Mouse (Mus musculus) left cerebral cortex, adult 9 months (tissue): ENCODE data around the gene Osbp2.

Experiments used
- DNase-seq, 2 experiments: peaks; one replicate each; pipeline ENCODE4 v3.0.0; 2022; ENCODE audit warnings: low spot score in 2 of 2

The Osbp2 gene

DNA sequence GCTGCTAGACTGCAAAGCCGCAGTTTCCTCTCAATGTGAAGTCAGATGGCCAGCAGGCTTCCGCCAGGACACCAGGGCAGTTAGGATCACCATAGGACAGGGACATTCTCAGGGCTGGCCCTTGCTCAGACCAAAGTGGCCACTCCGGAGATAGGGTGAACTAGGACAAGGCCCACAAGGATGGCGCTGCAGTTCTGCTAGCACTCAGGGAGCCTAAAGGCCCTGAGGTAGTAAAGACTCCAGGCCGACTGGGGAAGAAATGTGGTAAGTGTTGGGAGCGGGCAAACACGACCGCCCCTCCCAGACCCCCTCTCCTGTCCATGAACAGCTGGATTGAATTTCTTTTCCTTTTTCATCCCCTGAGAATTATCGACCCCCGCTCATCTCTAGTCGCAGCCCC is 102.4 kb downstream of the Osbp2 start:
- DNase-seq = no peak

DNA sequence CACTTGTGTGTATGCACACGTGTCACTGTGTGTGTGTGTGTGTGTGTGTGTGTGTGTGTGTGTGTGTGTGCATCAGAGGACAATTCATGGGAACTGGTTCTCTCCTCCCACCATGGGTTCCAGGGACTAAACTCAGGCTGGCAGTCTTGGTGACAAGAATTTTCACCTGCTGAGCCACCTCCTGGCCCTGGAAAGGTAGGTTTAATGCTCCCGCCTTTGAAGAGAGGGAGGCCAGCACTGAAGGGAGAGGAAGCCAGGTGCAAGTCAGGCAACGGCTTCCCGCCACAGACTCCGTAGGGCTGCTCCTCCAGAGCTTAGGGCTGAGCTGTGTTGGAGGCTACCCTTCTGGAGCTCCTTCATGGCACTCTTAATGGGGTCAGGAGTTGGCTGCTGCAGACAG is 104.3 kb downstream of the Osbp2 start:
- no peak for DNase-seq

DNA sequence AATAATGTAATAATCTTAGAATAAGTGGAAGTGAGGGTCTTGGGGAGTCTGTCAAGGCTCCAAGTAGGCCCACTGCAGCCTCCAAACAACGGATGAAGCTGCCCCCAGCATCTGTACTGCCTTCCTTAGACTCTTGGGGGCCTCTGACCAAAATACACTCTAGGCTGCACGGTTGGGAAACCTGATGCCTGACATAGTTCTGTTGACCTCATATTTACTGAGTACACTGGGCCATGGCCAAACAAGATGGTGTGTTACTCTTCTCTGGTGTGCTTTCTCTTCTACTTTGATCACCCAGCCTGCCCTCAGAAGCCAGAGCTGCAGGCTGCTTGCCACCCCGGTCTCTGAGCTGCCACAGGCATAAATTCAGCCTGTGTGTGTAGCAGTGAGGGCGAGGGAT is 108.4 kb downstream of the Osbp2 start:
- DNase-seq = no peak

DNA sequence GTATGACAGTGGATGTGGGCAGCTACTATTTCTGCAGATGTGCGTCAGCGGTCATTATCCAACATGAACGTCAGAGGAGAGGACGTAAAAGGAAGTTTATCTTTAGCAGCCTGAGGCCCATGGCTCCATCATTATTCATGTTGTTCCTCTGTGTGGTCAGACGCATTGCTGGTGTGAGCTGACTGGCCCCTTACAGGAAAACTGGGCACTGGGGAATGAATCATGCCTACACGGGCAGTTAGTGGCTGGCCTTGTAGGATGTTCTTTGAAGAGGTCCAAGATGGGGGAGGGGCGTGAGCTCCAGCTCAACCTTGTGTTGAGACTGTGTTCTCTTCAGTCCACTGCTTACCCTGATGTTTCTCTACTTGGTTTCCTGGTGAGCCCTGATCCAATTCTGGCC is 109.0 kb downstream of the Osbp2 start:
- DNase-seq = no peak

DNA sequence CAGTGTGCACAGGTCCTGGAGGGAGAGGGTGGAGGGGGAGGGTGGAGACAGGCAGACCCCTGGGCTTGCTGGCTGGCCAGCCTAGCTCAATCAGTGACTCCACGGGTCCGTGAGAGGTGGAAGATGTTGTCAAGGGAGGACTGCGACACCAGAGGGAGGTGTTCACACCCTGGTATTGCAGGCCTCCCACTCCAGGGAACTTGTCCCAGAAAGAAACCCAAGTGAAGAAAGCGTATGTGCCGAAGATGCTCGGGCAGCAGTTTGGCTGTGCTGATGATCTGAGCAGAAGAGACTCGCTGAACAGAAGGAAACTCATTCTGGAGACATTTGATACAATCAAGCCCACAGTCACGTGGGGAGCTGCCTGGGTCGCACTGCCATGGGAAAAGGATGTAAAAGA is 109.8 kb downstream of the Osbp2 start:
- DNase-seq = peak in 1 of 2 experiments; percentile 63

DNA sequence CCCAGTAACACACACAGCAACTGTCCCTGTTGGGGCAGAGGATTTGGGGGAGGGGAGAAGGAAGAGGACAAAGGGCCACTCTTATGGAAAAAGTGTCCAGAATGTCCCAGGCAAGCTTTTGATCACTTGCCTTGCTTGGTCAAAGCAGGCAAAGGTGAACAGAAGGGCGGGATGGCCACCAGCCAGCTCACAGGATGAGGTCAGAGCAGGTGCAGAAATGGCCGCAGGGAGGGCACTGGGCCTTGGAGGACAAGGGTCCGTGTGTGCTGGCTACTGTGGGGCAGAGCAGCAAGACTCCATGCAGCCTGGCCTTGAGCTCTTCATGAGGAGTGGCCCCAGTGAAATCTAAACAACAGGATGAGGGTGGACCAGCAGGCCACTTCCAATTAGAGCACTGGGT is 110.9 kb downstream of the Osbp2 start:
- DNase-seq = no peak

DNA sequence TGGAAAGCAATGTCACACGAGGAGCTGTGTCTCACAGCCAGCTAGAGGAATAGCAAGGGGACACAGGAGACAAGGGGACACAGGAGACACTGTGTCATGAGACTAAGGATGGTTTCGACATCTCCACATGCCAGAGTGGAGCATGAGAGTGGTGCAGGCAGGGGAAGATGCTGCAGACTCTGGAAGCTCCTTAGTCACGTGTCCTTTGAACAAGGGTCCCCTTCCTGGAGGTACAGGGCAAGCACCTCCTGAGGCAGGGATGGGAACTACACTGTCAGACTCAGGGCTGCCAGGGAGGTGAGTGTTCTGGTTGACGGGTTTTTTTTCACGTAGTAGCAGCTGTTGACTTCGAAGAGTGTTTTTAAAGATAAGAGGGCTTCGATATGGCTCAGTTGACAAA is 113.9 kb downstream of the Osbp2 start:
- DNase-seq = no peak

DNA sequence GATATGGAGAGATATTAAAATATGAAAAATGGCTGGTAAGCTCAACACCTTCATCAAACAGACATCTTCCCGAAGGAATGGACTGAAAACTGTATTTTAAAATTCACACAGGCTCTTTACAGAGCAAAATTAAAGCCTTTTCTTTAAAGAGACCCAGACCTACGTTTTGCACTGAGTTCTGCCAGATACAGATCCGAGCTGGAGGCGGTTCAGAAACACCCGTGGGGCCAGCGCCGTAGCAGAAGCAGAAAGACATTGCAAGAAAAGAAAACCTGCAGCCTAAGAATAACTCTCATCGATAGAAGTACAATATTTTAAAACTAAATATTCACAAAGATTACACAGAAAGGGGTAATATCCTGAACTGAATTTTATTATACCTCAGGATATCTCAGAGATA is 121.3 kb downstream of the Osbp2 start:
- DNase-seq = no peak

DNA sequence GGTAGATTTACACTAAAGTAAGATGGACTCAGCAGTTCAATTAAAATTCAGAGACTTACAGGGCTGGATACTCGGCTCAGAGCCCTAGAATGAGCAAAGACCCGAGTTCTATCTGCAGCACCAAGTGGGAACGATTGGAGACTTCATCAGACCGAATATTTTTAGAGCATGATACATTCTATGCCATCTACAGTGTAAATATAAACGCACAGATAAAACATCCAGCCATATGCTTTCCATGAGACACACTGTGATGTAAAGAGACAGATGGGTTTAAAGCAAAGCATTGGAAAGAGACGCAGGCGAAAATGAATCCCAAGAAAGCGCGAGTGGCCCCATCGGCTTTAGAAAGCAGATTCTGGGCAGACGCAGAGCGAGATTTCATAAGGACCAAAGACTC is 122.5 kb downstream of the Osbp2 start:
- peak; percentile 61 to 79 for DNase-seq

DNA sequence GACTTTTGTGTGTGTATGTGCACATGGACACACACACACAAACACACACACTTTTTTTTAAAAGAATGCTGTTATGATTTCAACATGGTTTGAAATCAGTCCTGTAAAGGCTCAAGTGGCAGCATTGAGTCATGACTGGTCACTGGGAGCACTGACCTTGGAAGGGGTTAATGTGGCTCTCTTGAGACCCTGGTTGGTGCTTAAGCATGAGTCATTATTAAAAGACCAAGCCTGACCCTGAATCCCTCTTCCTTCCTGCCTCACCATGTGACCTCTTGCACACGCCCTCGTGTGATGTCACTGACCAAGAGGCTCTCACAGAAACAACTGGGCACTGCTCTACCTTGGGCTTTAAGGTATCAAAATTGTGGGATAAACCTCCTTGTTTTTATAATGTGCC is 124.9 kb downstream of the Osbp2 start:
- DNase-seq = no peak

DNA sequence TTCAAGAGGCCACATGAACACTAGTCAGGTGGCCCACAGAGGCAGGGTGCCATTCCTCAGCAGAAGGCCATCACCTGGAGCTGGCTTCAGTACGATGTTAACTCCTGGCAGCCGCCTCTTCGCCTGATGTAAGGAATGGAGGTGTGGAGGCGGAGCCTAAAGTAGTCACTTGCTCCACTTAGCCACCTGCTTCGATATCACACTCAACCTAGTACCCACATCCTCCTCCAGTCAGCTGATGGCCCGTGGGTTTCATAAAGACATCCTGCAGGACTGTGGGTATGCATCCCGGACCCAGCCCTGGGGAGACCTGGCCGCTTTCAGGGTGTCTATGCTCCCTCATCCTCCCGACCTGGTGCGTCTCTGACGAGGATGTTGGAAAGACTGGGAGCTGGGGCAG is 128.0 kb downstream of the Osbp2 start:
- peak in 1 of 2 experiments; percentile 67 for DNase-seq

DNA sequence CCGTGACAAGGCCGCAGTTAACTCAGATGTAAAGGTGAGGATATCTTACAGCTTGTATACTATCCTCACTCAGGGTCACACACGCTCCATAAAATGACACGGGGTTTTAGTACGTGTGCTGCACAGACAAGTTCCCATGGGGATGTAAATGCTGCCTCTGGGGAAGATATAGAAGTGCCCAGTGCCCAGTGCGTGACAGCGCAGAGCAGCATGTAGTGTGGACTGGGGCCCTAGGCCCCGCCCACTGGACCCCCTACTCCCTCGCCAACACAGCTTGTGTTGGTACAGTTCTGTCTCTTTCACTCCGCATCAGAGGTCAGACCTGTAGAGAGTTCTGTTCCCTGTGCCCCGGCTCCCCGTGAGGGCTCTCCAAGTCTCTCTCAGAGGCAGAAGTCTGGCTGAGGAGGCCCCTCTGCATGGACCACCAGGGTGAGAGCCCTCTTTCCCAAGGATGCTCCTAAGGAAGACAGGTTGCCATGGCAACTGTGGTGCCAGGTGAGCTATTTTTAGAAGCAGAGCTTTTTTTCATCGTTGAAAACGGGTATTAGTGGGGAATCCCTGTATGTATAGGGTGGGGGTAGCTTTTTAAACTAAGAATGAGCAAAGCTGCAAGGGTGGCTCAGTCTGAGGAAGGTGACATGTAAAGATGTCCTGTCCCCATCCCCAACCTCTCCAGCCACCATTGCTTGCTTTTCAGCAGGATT is 129.6 kb downstream of the Osbp2 start:
- no peak for DNase-seq

DNA sequence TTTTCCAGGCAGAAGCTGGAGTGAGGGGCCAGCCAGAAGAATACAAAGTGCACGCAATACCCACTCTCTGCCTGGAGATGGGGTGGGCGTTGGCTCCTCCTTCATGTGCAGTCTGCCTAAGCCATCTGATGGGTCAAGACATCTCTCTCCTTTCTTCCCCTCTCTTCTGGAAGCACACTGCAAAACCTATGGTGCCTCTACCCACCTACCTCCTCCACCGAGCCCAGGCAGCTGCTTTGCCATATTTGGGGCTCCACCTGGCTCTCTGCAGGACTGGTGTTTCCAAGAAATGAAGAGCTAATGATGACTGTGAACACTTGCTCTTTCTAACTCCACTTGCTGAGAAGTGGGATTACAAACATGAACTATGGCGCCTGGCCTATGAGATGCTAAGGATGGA is 132.2 kb downstream of the Osbp2 start:
- no peak for DNase-seq

DNA sequence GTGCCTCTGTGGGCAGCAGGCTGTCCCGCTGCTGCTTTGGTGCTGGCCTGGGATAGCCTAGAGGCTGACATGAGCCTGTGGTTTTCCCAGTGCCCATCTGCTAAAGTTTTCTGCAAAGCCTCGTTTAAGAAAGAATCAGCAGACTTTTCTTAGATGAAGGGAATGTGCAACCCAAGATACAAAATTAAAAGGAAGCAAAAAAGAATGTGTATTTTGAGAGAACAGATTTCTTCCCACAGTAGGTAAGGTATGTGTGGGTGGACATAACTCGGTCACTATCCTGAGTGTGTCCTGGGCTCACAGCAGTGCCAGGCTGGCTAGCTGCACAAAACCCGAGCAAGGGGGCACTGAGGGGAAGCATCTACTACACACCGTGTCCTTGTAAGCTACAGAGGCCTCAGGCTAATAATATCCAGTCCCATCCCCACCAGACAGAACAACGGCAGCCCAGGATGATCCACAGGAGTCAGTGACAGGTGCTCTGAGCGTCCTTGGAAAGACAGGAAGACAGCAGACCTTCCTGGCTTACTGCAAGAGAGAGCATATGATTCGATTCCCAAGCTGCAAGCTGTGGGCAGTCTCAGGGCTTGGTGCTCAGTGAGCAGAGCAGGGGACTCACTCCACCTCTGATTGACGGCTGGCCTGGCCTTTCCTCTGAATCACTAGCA is 136.1 kb downstream of the Osbp2 start:
- DNase-seq = no peak

DNA sequence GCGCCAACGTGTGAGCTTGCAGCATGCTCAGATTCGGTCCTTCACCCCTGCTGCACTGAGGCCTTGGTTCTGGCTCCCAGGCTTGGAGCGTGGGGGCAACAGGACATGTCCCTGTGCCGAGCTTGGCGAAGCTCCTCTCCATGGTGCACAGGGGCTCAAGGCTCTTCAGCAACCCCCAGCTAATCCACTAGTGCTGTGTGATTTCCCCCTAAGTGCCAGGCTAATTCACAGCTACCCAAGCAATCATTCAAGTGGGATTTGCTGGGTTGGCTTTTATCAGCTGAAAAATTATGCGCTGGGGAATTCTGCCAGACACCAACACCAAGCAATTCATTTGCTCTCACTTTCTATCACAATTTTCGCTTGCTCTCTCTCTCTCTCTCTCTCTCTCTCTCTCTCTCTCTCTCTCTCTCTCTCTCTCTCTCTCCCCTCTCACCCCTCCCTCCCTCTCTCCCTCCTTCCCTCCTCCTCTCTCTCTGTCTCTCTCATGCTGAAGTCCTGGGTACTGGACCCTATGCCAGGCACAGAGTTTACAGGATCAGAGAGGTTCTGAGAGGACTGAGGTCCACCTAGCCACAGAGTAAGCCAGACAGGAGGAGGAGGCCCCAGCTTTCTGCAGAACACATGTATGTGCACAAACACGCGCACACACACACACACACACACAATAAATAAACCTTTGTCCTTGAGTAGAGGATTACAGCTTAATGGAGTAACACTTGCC is 138.2 kb downstream of the Osbp2 start:
- no peak for DNase-seq

DNA sequence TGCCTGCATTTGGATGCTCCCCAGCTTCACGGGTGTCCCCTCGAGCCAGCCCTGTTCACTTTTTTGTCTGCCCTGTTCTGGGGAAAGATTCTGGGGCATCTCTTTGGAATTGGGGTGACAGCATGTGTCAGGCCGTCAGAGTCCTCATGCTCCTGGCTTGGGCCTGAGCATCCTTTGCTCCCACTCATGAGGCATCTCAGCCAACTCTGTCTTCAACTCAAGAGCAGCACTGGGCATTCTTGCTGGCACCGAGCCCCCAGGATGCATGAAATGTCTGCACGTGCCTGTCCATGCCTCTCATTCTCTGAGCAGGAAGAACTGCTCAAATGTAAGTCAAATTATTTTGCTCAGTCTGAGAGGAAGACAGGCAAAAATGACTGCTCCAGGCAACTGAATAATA is 139.0 kb downstream of the Osbp2 start:
- DNase-seq = no peak

DNA sequence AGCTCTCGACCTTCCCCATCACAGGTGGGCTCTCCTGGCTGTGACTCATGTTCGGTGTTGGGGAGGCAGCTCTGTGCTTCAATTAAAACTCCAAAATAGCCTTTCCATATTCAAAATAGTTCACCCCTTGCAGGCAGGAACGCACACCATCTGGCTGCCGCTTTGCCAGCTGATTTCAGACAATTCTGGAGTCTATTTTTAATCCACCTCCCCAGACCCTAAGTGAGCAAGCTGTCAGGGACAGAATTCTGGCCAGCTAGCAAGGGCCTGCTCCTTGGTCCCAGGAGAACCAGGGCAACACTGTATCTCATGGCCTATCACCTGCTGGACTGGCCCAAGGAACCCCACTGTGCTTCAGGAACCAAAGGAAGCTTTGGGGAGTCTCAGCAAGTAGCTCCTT is 139.8 kb downstream of the Osbp2 start:
- DNase-seq = peak in 1 of 2 experiments; percentile 73

DNA sequence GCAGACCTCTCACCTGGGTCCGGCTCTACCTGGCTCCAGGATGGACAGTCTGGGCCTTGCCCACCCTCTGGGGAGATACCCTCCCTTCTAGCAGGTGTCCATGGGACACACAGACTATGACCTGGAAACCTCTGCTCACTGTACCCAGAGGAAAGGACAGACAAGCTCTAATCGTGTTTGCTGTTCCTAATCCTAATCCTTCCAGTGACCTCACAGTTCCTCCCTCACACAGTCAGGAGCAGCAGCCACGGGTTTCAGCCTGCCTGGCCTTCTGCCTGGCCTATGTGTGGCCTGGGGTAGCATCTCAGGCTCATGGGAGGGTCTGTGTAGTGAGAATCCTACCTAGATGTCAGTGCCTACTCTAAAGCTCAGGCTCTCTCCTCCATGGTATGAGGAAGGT is 140.8 kb downstream of the Osbp2 start:
- no peak for DNase-seq

DNA sequence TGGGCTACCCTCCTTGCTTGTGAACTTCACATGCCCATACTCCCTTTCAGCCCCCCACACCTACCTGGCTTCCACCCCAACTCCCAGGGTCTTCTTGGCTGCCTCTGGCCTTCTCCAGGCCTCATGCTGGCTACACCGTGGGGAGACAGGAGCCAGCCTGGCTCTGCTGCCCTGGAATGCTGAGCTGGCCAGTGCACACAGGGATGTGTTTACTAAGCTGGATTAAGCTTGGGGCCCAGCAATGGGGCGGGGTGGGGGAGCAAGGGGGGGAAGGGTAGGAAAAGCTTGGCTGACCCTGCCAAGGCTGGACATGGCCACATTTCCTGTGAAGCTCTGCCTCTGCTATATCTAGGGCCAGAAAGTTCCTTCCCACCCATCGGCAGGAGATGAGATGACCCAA is 141.7 kb downstream of the Osbp2 start:
- DNase-seq = no peak

DNA sequence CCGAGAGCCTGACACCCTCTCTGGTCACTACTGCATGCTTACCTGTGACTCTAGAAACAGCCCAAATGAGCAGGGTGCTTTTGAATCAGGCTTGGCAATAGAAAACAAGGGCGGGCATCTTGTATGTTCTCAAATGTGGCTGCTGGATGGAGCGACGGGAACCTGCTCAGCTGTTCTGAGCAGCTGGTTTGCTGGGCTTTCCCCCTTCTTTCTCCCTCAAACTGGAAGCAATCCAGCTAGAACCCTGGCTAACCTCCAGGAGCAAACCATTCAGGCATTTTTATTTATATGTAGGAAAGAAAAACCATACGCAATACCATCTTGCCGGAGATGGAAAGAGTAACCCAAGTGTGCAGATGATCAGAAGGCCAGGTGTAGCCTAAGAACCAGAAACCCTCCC is 147.0 kb downstream of the Osbp2 start:
- peak in 1 of 2 experiments; percentile 38 for DNase-seq

DNA sequence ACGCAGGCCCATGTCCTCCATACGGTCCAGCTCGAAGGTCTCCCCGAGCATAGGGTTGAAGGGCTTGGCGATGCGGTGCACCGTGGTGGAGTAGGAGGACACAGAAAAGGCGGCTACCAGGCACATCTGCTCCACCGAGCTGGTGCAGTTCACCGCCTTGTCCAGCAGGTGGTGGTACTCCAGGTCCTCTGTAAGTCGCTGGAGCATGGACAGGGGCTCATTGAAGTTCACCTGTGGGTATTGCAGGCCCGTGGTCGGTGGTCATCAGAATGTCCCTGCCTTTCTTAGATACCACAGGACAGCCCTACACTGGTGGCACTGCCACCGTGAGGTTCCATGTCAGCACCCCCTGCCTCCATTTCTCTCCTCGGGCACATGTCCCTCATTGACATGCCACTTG is 149.2 kb downstream of the Osbp2 start:
- peak in 1 of 2 experiments; percentile 78 for DNase-seq

DNA sequence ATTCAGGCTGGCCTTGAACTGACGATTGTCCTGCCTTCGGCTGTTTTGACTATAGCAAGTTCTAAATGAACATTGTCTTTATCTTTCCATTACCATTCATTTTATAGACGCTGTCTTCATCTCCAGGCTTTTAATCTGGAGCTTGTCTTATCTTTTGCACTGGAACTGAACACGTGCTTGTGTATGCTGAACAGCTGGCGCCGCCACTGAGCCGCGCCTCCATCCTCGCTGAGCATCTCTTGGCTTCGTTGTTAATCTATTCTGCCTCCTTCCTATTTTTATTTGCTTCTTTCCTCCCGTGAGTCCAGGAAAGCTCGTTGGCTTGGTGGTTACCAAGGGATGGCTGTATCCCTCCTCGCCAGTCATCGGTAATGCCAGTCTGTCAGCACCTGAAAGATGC is 153.5 kb downstream of the Osbp2 start:
- DNase-seq = peak in 1 of 2 experiments; percentile 32

DNA sequence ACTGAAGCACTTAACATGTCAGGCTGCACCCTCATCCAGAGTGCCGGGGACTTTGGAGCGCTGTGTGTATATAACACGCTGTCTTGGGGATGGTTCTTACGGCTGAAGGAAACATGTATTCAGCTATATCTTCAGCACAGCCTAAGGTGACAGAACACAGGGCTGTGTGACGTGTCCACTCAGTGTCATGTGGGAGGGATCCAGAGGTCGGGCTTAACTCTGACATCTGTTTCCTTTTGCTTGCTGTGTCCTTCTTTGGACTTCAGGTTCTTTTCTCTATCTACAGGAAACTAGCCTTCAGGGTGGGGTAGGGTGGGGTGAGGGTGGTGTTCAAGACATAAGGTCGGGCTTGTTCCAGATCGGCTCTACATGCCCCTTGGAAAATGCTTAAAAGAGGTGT is 156.6 kb downstream of the Osbp2 start:
- no peak for DNase-seq
